Mouse (Mus musculus) limb, embryonic 14.5 days (tissue): ENCODE measurements at regions not wholly inside any gene's neighbourhood (a gene's known extent, or its start where the extent isn't known, plus 50 kb on each side); places are given as distances from the start of the nearest gene placed in this dataset.
"Not testable (repeated sequence)": the region's sequence is repeated elsewhere in the genome, so short reads cannot be mapped to it uniquely, and the experiment has no call there.

Source experiments
- ATAC-seq: fragments of 200-750 bp; cut with Nextera tagmentation; 2 replicates; pipeline ENCODE4 v1.8.0; 2017; ENCODE audit warnings: low read depth, moderate number of reproducible peaks, moderate TSS enrichment; ENCODE audit not compliant: low FRiP score
- DNase-seq: peaks from one replicate; pipeline ENCODE4 v3.0.0-alpha.2; 2015; ENCODE audit warnings: low spot score
- H3K27ac ChIP-seq: fragments of 300-500 bp; sonication (generic); replicated peaks from 2 replicates; pipeline ENCODE4 v1.5.1; 2014; ENCODE audit warnings: low read depth, mild to moderate bottlenecking, low read length, moderate library complexity, mixed read lengths
- H3K27me3 ChIP-seq: fragments of 300-500 bp; sonication (generic); 2 replicates; pipeline ENCODE4 v1.6.1; 2014; ENCODE audit warnings: low read length, mixed read lengths; ENCODE audit not compliant: control insufficient read depth, insufficient read depth
- H3K36me3 ChIP-seq: fragments of 300-500 bp; sonication (generic); 2 replicates; pipeline ENCODE4 v1.6.1; 2014; ENCODE audit warnings: mild to moderate bottlenecking, low read length, moderate library complexity, mixed read lengths; ENCODE audit not compliant: control insufficient read depth, insufficient read depth
- H3K4me1 ChIP-seq: fragments of 300-500 bp; sonication (generic); 2 replicates; pipeline ENCODE4 v1.6.1; 2014; ENCODE audit warnings: antibody characterized with exemption, low read length, mixed read lengths; ENCODE audit not compliant: control insufficient read depth, insufficient read depth
- H3K4me2 ChIP-seq: fragments of 300-500 bp; sonication (generic); replicated peaks from 2 replicates; pipeline ENCODE4 v1.6.1; 2014; ENCODE audit warnings: low read depth, mild to moderate bottlenecking, low read length, moderate library complexity; ENCODE audit not compliant: severe bottlenecking
- H3K4me3 ChIP-seq: fragments of 300-500 bp; sonication (generic); replicated peaks from 2 replicates; pipeline ENCODE4 v1.5.1; 2014; ENCODE audit warnings: low read length
- H3K9ac ChIP-seq: fragments of 300-500 bp; sonication (generic); 2 replicates; pipeline ENCODE4 v1.6.1; 2014; ENCODE audit warnings: mild to moderate bottlenecking, low read depth, low read length, moderate library complexity; ENCODE audit not compliant: severe bottlenecking
- H3K9me3 ChIP-seq: fragments of 300-500 bp; sonication (generic); 2 replicates; pipeline ENCODE4 v1.6.1; 2016; ENCODE audit warnings: low read length; ENCODE audit not compliant: control insufficient read depth
- POLR2A ChIP-seq: fragments of 200-500 bp; IDR thresholded peaks from 2 replicates; pipeline ENCODE4 v1.8.0; 2012; ENCODE audit warnings: inconsistent platforms, mild to moderate bottlenecking, moderate library complexity, borderline replicate concordance; ENCODE audit not compliant: insufficient read depth, insufficient read length; ENCODE audit errors: extremely low read depth
- WGBS: fragments of 180-500 bp; shearing (Covaris S2); extraction: QIAGEN DNeasy Blood & Tissue Kit; methylation state at CpG from one replicate; pipeline ENCODE4 v1.1.7; 2014; 5-methylcytosine and 5-hydroxymethylcytosine counted together

GRCm38 (mm10) chr8:51502567-51502966 lies 2009.0 kb upstream of the Aga start:
- WGBS = 80% methylated on average over 4 of the region's 4 CpGs
- DNase-seq = no peak
- no peaks in the 10 kb centered on the region for H3K27me3 ChIP-seq
- H3K9me3 ChIP-seq = no peaks in the 10 kb centered on the region
- TF ChIP-seq POLR2A = no peak
- ATAC-seq = no peak
- H3K27ac ChIP-seq = no peak overlapping the region
- no peak overlapping the region for H3K9ac ChIP-seq
- no peaks in the 10 kb centered on the region for H3K36me3 ChIP-seq
- H3K4me3 ChIP-seq = no peak overlapping the region
- H3K4me1 ChIP-seq = no peaks in the 10 kb centered on the region
- H3K4me2 ChIP-seq = no peak overlapping the region

DNA sequence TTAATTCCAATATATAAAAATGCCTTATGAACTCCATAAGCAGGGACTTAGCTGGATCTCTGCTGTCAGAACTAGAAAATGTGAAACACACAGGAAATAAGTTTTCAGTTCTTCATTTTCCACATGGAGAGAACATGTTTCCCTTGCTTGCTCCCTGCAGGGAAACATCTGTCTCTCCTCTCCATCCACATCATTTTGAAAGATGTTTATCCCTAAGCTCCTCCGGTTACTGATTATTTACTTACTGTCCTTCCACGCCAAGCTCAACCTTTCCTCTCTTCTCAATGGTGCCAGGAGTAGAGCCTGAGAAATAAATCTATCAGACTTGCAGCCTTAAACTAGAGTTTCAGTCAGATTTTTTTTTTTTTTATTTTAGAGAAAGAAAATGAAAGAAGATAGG lies 1988.4 kb upstream of the Aga start:
- Histone ChIP-seq H3K4me2 (no peak overlapping the region), H3K36me3 (no peaks in the 10 kb centered on the region), H3K27ac (no peak overlapping the region), H3K4me3 (no peak overlapping the region), H3K4me1 (no peaks in the 10 kb centered on the region), H3K9me3 (no peaks in the 10 kb centered on the region), H3K9ac (no peak overlapping the region), H3K27me3 (no peaks in the 10 kb centered on the region)
- ATAC-seq = no peak
- no peak for DNase-seq
- no peak for TF ChIP-seq POLR2A
- WGBS = 69% methylated on average over 2 of the region's 2 CpGs

GRCm38 (mm10) chr8:51553118-51553517 lies 1958.4 kb upstream of the Aga start:
- DNase-seq, H3K27ac ChIP-seq, H3K4me2 ChIP-seq, H3K9ac ChIP-seq, H3K36me3 ChIP-seq, H3K9me3 ChIP-seq, ATAC-seq, H3K4me1 ChIP-seq, H3K27me3 ChIP-seq, H3K4me3 ChIP-seq: not testable (repeated sequence)
- 83% methylated on average over 3 of the region's 3 CpGs for WGBS
